ENCODE assay signal across 15 mouse cellular contexts in genomic region chr11:101679907-101680306, GRCm38 (mm10). TPM values are rescaled to one million over a fixed set of nuclear protein-coding genes. Genes with fewer than 3 reads are reported as not detected.
DNase-seq lines count a peak whose midpoint lies in the region; ATAC-seq lines count a peak whose summit lies in the region.
"Had no signal": no experiment of that assay in that cellular context is flagged by ENCODE, and none has a peak within 500 bp of the region (broad histone marks: within the 10 kb centered on the region; RNA-seq: fewer than 3 reads in every experiment).

No protein-coding gene starts in this region.

- H3K27ac ChIP-seq in neural tube, embryonic 13.5 days (replicated peaks), result peak overlapping the region; percentile 28; the same call in 1 of the 2 replicates
- H3K27ac ChIP-seq: stomach, embryonic 15.5 days had no signal

- no peak for ATAC-seq in neural tube, embryonic 13.5 days (ENCODE audit: low read depth)
- ATAC-seq: intestine, embryonic 15.5 days had no signal

- no peak overlapping the region for H3K9ac ChIP-seq in neural tube, embryonic 13.5 days
- H3K9ac ChIP-seq: intestine, embryonic 15.5 days; stomach, embryonic 15.5 days had no signal

- peak; percentile 14 for DNase-seq in adrenal gland, postnatal 25 days
- no peak for DNase-seq in adrenal gland, postnatal 4 days (ENCODE audit: low spot score in 2 of 2)
- no peak for DNase-seq in neural tube, embryonic 10.5 days (ENCODE audit: extremely low spot score, low spot score)
- peak; percentile 56 for DNase-seq in kidney, postnatal 14 days
- DNase-seq in urinary bladder, postnatal 25 days (ENCODE audit: low spot score), result no peak
- no peak for DNase-seq in urinary bladder, postnatal 14 days (ENCODE audit: low spot score)
- no peak for DNase-seq in ovary, postnatal 14 days (ENCODE audit: low spot score)
- DNase-seq: cerebellum, adult 11 months; embryo, embryonic 11 days; layer of hippocampus, postnatal 36 days; liver; right cerebral cortex, adult 18-20 months had no signal

- no peaks in the 10 kb centered on the region for H3K9me3 ChIP-seq in neural tube, embryonic 13.5 days
- H3K9me3 ChIP-seq: intestine, embryonic 15.5 days; stomach, embryonic 15.5 days had no signal

- H3K36me3 ChIP-seq in neural tube, embryonic 13.5 days, result no peaks in the 10 kb centered on the region
- H3K36me3 ChIP-seq: intestine, embryonic 15.5 days; stomach, embryonic 15.5 days had no signal

- no peaks in the 10 kb centered on the region for H3K27me3 ChIP-seq in neural tube, embryonic 13.5 days
- H3K27me3 ChIP-seq: intestine, embryonic 15.5 days; stomach, embryonic 15.5 days had no signal

- WGBS in neural tube, embryonic 13.5 days, result 36% methylated on average over 6 of the region's 7 CpGs

- H3K4me3 ChIP-seq in neural tube, embryonic 13.5 days, result no peak overlapping the region
- H3K4me3 ChIP-seq: intestine, embryonic 15.5 days; stomach, embryonic 15.5 days had no signal

- H3K4me2 ChIP-seq in neural tube, embryonic 13.5 days, result no peak overlapping the region
- H3K4me2 ChIP-seq: intestine, embryonic 15.5 days; stomach, embryonic 15.5 days had no signal

- peaks cover 10% of the 10 kb centered on the region for H3K4me1 ChIP-seq in neural tube, embryonic 13.5 days (replicated peaks)

RNA-seq across cellular contexts. Expression of gene Arl4d, which starts 14.6 kb away (rescaled TPM):
- total RNA-seq in adrenal gland, postnatal 25 days (2021), result 5.9 and 8.9 TPM in 2 replicates
- 10 to 100 TPM in 1 of 2 experiments, 1 to 10 TPM in 1; 9.9 to 10.4 TPM for total RNA-seq in adrenal gland, postnatal 4 days (2021)
- polyA plus RNA-seq in neural tube, embryonic 13.5 days (2015; fragmentation: Nextera tagmentation; extraction: Ambion mirVana), result 18.1 and 19.8 TPM in 2 replicates

RNA-seq across cellular contexts. Expression of gene Dhx8, which starts 52.8 kb away (rescaled TPM):
- total RNA-seq in adrenal gland, postnatal 25 days (2021), result 28.0 TPM in 2 replicates
- 10 to 100 TPM; 29.1 to 32.7 TPM for total RNA-seq in adrenal gland, postnatal 4 days (2021)
- 28.5 and 35.7 TPM in 2 replicates for polyA plus RNA-seq in neural tube, embryonic 13.5 days (2015; fragmentation: Nextera tagmentation; extraction: Ambion mirVana)

RNA-seq across cellular contexts. Expression of gene Rdm1, which starts 52.9 kb away (rescaled TPM):
- 29.9 and 37.3 TPM in 2 replicates for total RNA-seq in adrenal gland, postnatal 25 days (2021)
- total RNA-seq in adrenal gland, postnatal 4 days (2021), result 10 to 100 TPM; 29.1 to 33.0 TPM
- 16.0 and 16.4 TPM in 2 replicates for polyA plus RNA-seq in neural tube, embryonic 13.5 days (2015; fragmentation: Nextera tagmentation; extraction: Ambion mirVana)

Comparison
In these comparisons a context has a peak if more than half of its experiments do, and no peak if none do; other contexts are left out.
1. DNase-seq: peak in adrenal gland, postnatal 25 days (single experiment) and kidney, postnatal 14 days (single experiment); none in adrenal gland, postnatal 4 days (0 of 2), neural tube, embryonic 10.5 days (single experiment), urinary bladder, postnatal 25 days (single experiment), urinary bladder, postnatal 14 days (single experiment) and ovary, postnatal 14 days (single experiment).